Mouse (Mus musculus): ENCODE results near the gene Mreg. TPM values are rescaled to one million over a fixed set of nuclear protein-coding genes. Genes with fewer than 3 reads are reported as not detected.
"Not testable (repeated sequence)": the region's sequence is repeated elsewhere in the genome, so short reads cannot be mapped to it uniquely, and the experiment has no call there.

Mreg gene
- total and polyA plus RNA-seq, 3 experiments, result not detected

GRCm38 (mm10) chr1:72225720-72226171, 13.6 kb upstream of the Mreg start:
- peak; percentile 90 for DNase-seq (ENCODE audit: low read depth, low spot score)
- Histone ChIP-seq H3K9ac (ENCODE audit: control insufficient read depth, low read depth, low read length, poor library complexity, severe bottlenecking) (peak overlapping the region; percentile 39), H3K4me3 (ENCODE audit: control insufficient read depth in 1 of 2, insufficient read depth in 1 of 2, low read depth in 2 of 2, low read length in 2 of 2) (peak overlapping the region; percentile 46 to 56)
- TF ChIP-seq ETS1 (IDR thresholded peaks at IDR 0.05; ENCODE audit: low read depth, low read length), result 0 out of 2 replicates have a peak, but pooled peaks have one; percentile 10
- peak; percentile 92; the same call in 1 of the 2 replicates for TF ChIP-seq TBP (IDR thresholded peaks at IDR 0.05; ENCODE audit: low read depth, low read length)
- not testable (repeated sequence) for H3K4me1 ChIP-seq (ENCODE audit: control insufficient read depth in 1 of 2, insufficient read depth in 2 of 2, low read length in 2 of 2); H3K9me3 ChIP-seq (replicated peaks; ENCODE audit: insufficient read depth, low read length); H3K27ac ChIP-seq (ENCODE audit: control insufficient read depth, low read depth, low read length); H3K36me3 ChIP-seq (ENCODE audit: control insufficient read depth in 1 of 2, insufficient read depth in 2 of 2, low read length in 2 of 2); H3K27me3 ChIP-seq (ENCODE audit: control insufficient read depth in 1 of 2, insufficient read depth in 2 of 2, low read length in 2 of 2); H3K79me2 ChIP-seq (ENCODE audit: control insufficient read depth, insufficient read depth, low read length, poor library complexity)

GRCm38 (mm10) chr1:72225054-72225718, 13.1 kb upstream of the Mreg start:
- peaks cover 0 to 4% of the 10 kb centered on the region in 2 experiments; a peak in 3 of 4 replicates for H3K27me3 ChIP-seq (ENCODE audit: control insufficient read depth in 1 of 2, insufficient read depth in 2 of 2, low read length in 2 of 2)
- H3K27ac ChIP-seq (ENCODE audit: control insufficient read depth, low read depth, low read length), result no peak overlapping the region
- peak overlapping the region; percentile 39 for H3K9ac ChIP-seq (ENCODE audit: control insufficient read depth, low read depth, low read length, poor library complexity, severe bottlenecking)

GRCm38 (mm10) chr1:72220008-72220407, 7.9 kb upstream of the Mreg start:
- peak in 2 of 3 experiments; percentile 16 to 30; a peak in 2 of 6 replicates for TF ChIP-seq CTCF (IDR thresholded peaks at IDR 0.05 in 2 of 3, conservative IDR thresholded peaks at IDR 0.05 in 1 of 3; ENCODE audit: control insufficient read depth in 1 of 3, insufficient read depth in 1 of 3, low read depth in 2 of 3, low read length in 3 of 3, poor library complexity in 1 of 3, severe bottlenecking in 1 of 3)
- TF ChIP-seq HCFC1 (IDR thresholded peaks at IDR 0.05; ENCODE audit: low read depth, low read length), result no peak
- H3K9me3 ChIP-seq (replicated peaks; ENCODE audit: insufficient read depth, low read length), result no peaks in the 10 kb centered on the region
- no peak overlapping the region for H3K27ac ChIP-seq (ENCODE audit: control insufficient read depth, low read depth, low read length)
- H3K36me3 ChIP-seq (ENCODE audit: control insufficient read depth in 1 of 2, insufficient read depth in 2 of 2, low read length in 2 of 2), result no peaks in the 10 kb centered on the region
- H3K4me1 ChIP-seq (ENCODE audit: control insufficient read depth in 1 of 2, insufficient read depth in 2 of 2, low read length in 2 of 2), result no peaks in the 10 kb centered on the region
- peak; percentile 21 for DNase-seq (ENCODE audit: low read depth, low spot score)
- no peak overlapping the region for H3K4me3 ChIP-seq (ENCODE audit: control insufficient read depth in 1 of 2, insufficient read depth in 1 of 2, low read depth in 2 of 2, low read length in 2 of 2)
- H3K9ac ChIP-seq (ENCODE audit: control insufficient read depth, low read depth, low read length, poor library complexity, severe bottlenecking), result no peak overlapping the region
- H3K27me3 ChIP-seq (ENCODE audit: control insufficient read depth in 1 of 2, insufficient read depth in 2 of 2, low read length in 2 of 2), result peaks cover 0 to 8% of the 10 kb centered on the region in 2 experiments; a peak in 3 of 4 replicates
- no peaks in the 10 kb centered on the region for H3K79me2 ChIP-seq (ENCODE audit: control insufficient read depth, insufficient read depth, low read length, poor library complexity)

More at GRCm38 (mm10) chr1:72225054-72225718, 13.1 kb upstream of the Mreg start:
- no peak for DNase-seq (ENCODE audit: low read depth, low spot score)
- TF ChIP-seq USF1 (IDR thresholded peaks at IDR 0.05; ENCODE audit: low read depth, low read length), result no peak
- TF ChIP-seq HCFC1 (IDR thresholded peaks at IDR 0.05; ENCODE audit: low read depth, low read length), result no peak
- peak; percentile 84 for TF ChIP-seq ZNF384 (IDR thresholded peaks at IDR 0.05; ENCODE audit: low read depth, low read length)
- no peak for TF ChIP-seq CTCF (IDR thresholded peaks at IDR 0.05 in 2 of 3, conservative IDR thresholded peaks at IDR 0.05 in 1 of 3; ENCODE audit: control insufficient read depth in 1 of 3, insufficient read depth in 1 of 3, low read depth in 2 of 3, low read length in 3 of 3, poor library complexity in 1 of 3, severe bottlenecking in 1 of 3)
- H3K4me1 ChIP-seq (ENCODE audit: control insufficient read depth in 1 of 2, insufficient read depth in 2 of 2, low read length in 2 of 2), result peaks cover 0 to 6% of the 10 kb centered on the region in 2 experiments; a peak in 1 of 4 replicates
- no peaks in the 10 kb centered on the region for H3K79me2 ChIP-seq (ENCODE audit: control insufficient read depth, insufficient read depth, low read length, poor library complexity)
- H3K9me3 ChIP-seq (replicated peaks; ENCODE audit: insufficient read depth, low read length), result no peaks in the 10 kb centered on the region
- H3K4me3 ChIP-seq (ENCODE audit: control insufficient read depth in 1 of 2, insufficient read depth in 1 of 2, low read depth in 2 of 2, low read length in 2 of 2), result peak overlapping the region; percentile 46 to 56
- no peaks in the 10 kb centered on the region for H3K36me3 ChIP-seq (ENCODE audit: control insufficient read depth in 1 of 2, insufficient read depth in 2 of 2, low read length in 2 of 2)

All from MEL (cell line).